Mouse (Mus musculus): ENCODE data around the gene Sin3a.

DNA sequence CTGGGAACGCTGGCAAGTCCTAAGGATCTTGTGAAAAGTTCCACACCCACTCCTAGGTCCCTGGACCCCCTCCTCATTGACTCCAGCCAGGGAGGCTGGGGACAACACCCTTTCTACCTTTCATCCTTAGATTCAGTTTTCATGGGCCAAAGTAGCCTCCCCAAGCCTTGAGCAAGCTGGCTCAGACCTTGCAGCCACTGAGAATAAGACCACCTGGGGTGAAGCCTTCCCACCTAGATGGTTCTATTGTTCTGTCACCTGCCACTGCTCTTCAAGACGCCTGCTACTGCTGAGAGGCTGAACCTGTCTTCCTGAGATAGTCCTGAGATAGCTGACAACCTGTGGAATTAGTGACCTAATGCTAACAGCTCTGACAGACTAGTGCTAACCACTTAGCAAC is 91.3 kb downstream of the Sin3a start:
- TF ChIP-seq POLR2A (IDR thresholded peaks at IDR 0.05; ENCODE audit: borderline replicate concordance, extremely low read depth, insufficient read depth, insufficient read length, poor library complexity, severe bottlenecking) (no peak), CTCF (IDR thresholded peaks at IDR 0.05; ENCODE audit: borderline replicate concordance, extremely low read depth, insufficient read depth, insufficient read length) (no peak)

Data from brain, embryonic 14.5 days (tissue).